Mouse (Mus musculus): Measurements from ENCODE around the gene Ankrd6.
A peak's percentile ranks its signal among the peaks of the same experiment; 100 is the strongest.
"Not testable (repeated sequence)": the region's sequence is repeated elsewhere in the genome, so short reads cannot be mapped to it uniquely, and the experiment has no call there.

The Ankrd6 gene

GRCm38 (mm10) chr4:32950356-32951034 is at the start of gene Ankrd6:
Ankrd6 (minus strand) TSS chr4:32950841.
- peak; percentile 76 to 91 for DNase-seq (ENCODE audit: low spot score in 2 of 2)

GRCm38 (mm10) chr4:32998996-32999395 is 48.4 kb upstream of the Ankrd6 start:
- DNase-seq (ENCODE audit: low spot score in 2 of 2) = no peak

- no peak for DNase-seq (ENCODE audit: low spot score in 2 of 2)
Measured at GRCm38 (mm10) chr4:32997571-32997970, 46.9 kb upstream of the Ankrd6 start.

GRCm38 (mm10) chr4:32996083-32996482 is 45.4 kb upstream of the Ankrd6 start:
- no peak for DNase-seq (ENCODE audit: low spot score in 2 of 2)

GRCm38 (mm10) chr4:32994168-32994567 is 43.5 kb upstream of the Ankrd6 start:
- DNase-seq (ENCODE audit: low spot score in 2 of 2) = no peak

- DNase-seq (ENCODE audit: low spot score in 2 of 2) = no peak
Measured at GRCm38 (mm10) chr4:32989346-32989745, 38.7 kb upstream of the Ankrd6 start.

- DNase-seq (ENCODE audit: low spot score in 2 of 2) = peak; percentile 53 to 67
Measured at GRCm38 (mm10) chr4:32987006-32987405, 36.4 kb upstream of the Ankrd6 start.

GRCm38 (mm10) chr4:32985684-32986083 is 35.0 kb upstream of the Ankrd6 start:
- no peak for DNase-seq (ENCODE audit: low spot score in 2 of 2)

- DNase-seq (ENCODE audit: low spot score in 2 of 2) = no peak
Measured at GRCm38 (mm10) chr4:32984801-32985675, 34.4 kb upstream of the Ankrd6 start.

- no peak for DNase-seq (ENCODE audit: low spot score in 2 of 2)
Measured at GRCm38 (mm10) chr4:32984242-32984641, 33.6 kb upstream of the Ankrd6 start.

GRCm38 (mm10) chr4:32983176-32984155 is 32.8 kb upstream of the Ankrd6 start:
- DNase-seq (ENCODE audit: low spot score in 2 of 2) = peak; percentile 42 to 75

GRCm38 (mm10) chr4:32982716-32983175 is 32.1 kb upstream of the Ankrd6 start, which contains the start of gene Rragd:
Rragd (plus strand) TSS chr4:32983037.
- DNase-seq (ENCODE audit: low spot score in 2 of 2) = no peak

GRCm38 (mm10) chr4:32982041-32982715 is 31.5 kb upstream of the Ankrd6 start:
- no peak for DNase-seq (ENCODE audit: low spot score in 2 of 2)

- DNase-seq (ENCODE audit: low spot score in 2 of 2) = no peak
Measured at GRCm38 (mm10) chr4:32981617-32982016, 31.0 kb upstream of the Ankrd6 start.

GRCm38 (mm10) chr4:32980061-32980460 is 29.4 kb upstream of the Ankrd6 start:
- DNase-seq (ENCODE audit: low spot score in 2 of 2) = no peak

- no peak for DNase-seq (ENCODE audit: low spot score in 2 of 2)
Measured at GRCm38 (mm10) chr4:32977331-32977730, 26.7 kb upstream of the Ankrd6 start.

- not testable (repeated sequence) for DNase-seq (ENCODE audit: low spot score in 2 of 2)
Measured at GRCm38 (mm10) chr4:32964619-32965018, 14.0 kb upstream of the Ankrd6 start.

GRCm38 (mm10) chr4:32961394-32961793 is 10.8 kb upstream of the Ankrd6 start:
- no peak for DNase-seq (ENCODE audit: low spot score in 2 of 2)

GRCm38 (mm10) chr4:32956423-32956822 is 5.8 kb upstream of the Ankrd6 start:
- DNase-seq (ENCODE audit: low spot score in 2 of 2) = no peak

GRCm38 (mm10) chr4:32952681-32953080 is 2.0 kb upstream of the Ankrd6 start:
- DNase-seq (ENCODE audit: low spot score in 2 of 2) = no peak

All from spleen, postnatal 4 days (tissue).